Mouse (Mus musculus) stomach, postnatal 0 days (tissue): ENCODE data around the gene Pdzph1. TPM values are rescaled to one million over a fixed set of nuclear protein-coding genes. Genes with fewer than 3 reads are reported as not detected.

Experiments used
- ATAC-seq: fragments of 200-750 bp; cut with Nextera tagmentation; 2 replicates; pipeline ENCODE4 v1.8.0; 2017; ENCODE audit not compliant: low FRiP score, low TSS enrichment
- DNase-seq: peaks from one replicate; pipeline ENCODE4 v3.0.0-alpha.2; 2016; ENCODE audit warnings: low spot score
- H3K27ac ChIP-seq: fragments of 300-500 bp; sonication (generic); replicated peaks from 2 replicates; pipeline ENCODE4 v1.5.1; 2014; ENCODE audit warnings: mild to moderate bottlenecking, control low read depth
- H3K27me3 ChIP-seq: fragments of 300-500 bp; sonication (generic); 2 replicates; pipeline ENCODE4 v1.6.1; 2014; ENCODE audit warnings: low read length; ENCODE audit not compliant: control insufficient read depth, insufficient read depth
- H3K36me3 ChIP-seq: fragments of 300-500 bp; sonication (generic); 2 replicates; pipeline ENCODE4 v1.6.1; 2014; ENCODE audit warnings: low read length, mixed read lengths; ENCODE audit not compliant: control insufficient read depth, insufficient read depth
- H3K4me1 ChIP-seq: fragments of 300-500 bp; sonication (generic); replicated peaks from 2 replicates; pipeline ENCODE4 v1.6.1; 2014; ENCODE audit warnings: antibody characterized with exemption; ENCODE audit not compliant: control insufficient read depth, insufficient read depth
- H3K4me2 ChIP-seq: fragments of 300-500 bp; sonication (generic); replicated peaks from 2 replicates; pipeline ENCODE4 v1.6.1; 2014; ENCODE audit warnings: low read depth, mild to moderate bottlenecking, control low read depth, moderate library complexity
- H3K4me3 ChIP-seq: fragments of 300-500 bp; sonication (generic); 2 replicates; pipeline ENCODE4 v1.5.1; 2014; ENCODE audit warnings: low read depth, low read length, control low read depth
- H3K9ac ChIP-seq: fragments of 300-500 bp; sonication (generic); 2 replicates; pipeline ENCODE4 v1.6.1; 2014; ENCODE audit warnings: mild to moderate bottlenecking, low read length, control low read depth, mixed read lengths
- H3K9me3 ChIP-seq: fragments of 300-500 bp; sonication (generic); 2 replicates; pipeline ENCODE4 v1.6.1; 2016; ENCODE audit warnings: low read length; ENCODE audit not compliant: control insufficient read depth
- CTCF ChIP-seq: IDR thresholded peaks from 2 replicates; pipeline ENCODE4 v1.5.1; 2016; ENCODE audit warnings: antibody characterized with exemption, low read depth, mild to moderate bottlenecking, moderate library complexity
- EP300 ChIP-seq: optimal IDR thresholded peaks from 2 replicates; pipeline ENCODE3; 2016; ENCODE audit warnings: antibody characterized with exemption
- WGBS: fragments of 180-500 bp; shearing (Covaris S2); extraction: QIAGEN DNeasy Blood & Tissue Kit; methylation state at CpG from one replicate; pipeline ENCODE4 v1.1.7; 2014; 5-methylcytosine and 5-hydroxymethylcytosine counted together
- polyA plus RNA-seq: library from polyadenylated mRNA; unstranded; fragments of >200 nt; fragmentation: Nextera tagmentation; extraction: Ambion mirVana; gene quantifications from 2 replicates; pipeline ENCODE4 v1.2.1, GENCODE M21; 2015

The Pdzph1 gene
- polyA plus RNA-seq, 1 experiment from 2014 or later, result not detected

GRCm38 (mm10) chr17:58957055-58957454 lies 34.1 kb downstream of the Pdzph1 start:
- Histone ChIP-seq H3K4me2 (no peak overlapping the region), H3K4me3 (no peak overlapping the region), H3K27ac (no peak overlapping the region), H3K9ac (no peak overlapping the region), H3K4me1 (no peaks in the 10 kb centered on the region), H3K9me3 (no peaks in the 10 kb centered on the region), H3K36me3 (no peaks in the 10 kb centered on the region), H3K27me3 (no peaks in the 10 kb centered on the region)
- no peak for TF ChIP-seq EP300
- TF ChIP-seq CTCF, result no peak
- ATAC-seq (no peak), DNase-seq (no peak)
- WGBS, result 86% methylated on average over 1 of the region's 1 CpGs

DNA sequence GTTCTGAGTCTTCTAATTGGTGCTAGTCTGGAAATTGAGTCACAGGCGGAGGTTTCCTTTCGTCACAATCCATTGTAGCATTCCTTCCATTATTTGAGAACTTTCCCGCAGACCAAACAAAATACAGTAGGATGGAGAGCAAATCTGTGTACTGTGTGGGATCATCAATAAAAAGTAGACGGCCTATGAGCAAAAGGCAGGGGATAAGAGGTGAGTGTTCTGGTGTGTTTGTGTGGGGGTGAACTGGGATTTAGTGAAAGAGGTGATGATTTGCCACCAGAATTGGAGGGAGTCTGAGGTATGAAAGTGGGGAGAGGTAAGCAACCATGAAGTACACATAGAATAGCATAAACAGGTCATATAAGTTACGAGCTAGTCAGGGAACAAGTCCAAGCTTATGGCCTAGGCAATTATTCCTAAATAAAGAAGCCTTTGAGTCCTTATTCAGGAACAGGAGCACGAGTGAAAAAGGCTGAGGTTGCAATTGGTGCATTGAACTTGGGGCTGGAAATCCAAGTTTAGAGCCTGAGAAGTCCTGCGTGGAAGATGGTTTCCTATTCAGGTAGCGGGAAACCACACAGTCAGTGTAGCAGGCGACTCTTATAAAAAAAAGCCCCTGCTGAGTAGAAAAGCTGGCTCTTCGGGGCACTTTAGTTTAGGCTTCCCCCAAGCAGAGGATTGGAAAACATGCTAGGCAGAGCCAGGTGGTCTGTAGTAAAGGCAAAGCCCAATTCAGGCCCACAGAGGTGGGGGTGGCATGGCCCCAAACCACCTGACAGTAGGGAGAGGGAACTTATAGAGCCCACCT lies 48.0 kb downstream of the Pdzph1 start:
- H3K36me3 ChIP-seq, result no peaks in the 10 kb centered on the region
- no peak overlapping the region for H3K4me2 ChIP-seq
- H3K9ac ChIP-seq, result no peak overlapping the region
- no peak overlapping the region for H3K27ac ChIP-seq
- H3K9me3 ChIP-seq, result no peaks in the 10 kb centered on the region
- DNase-seq (no peak), ATAC-seq (no peak)
- no peak overlapping the region for H3K4me3 ChIP-seq
- TF ChIP-seq CTCF (no peak), EP300 (no peak)
- no peaks in the 10 kb centered on the region for H3K4me1 ChIP-seq
- 77% methylated on average over 10 of the region's 10 CpGs for WGBS
- no peaks in the 10 kb centered on the region for H3K27me3 ChIP-seq

GRCm38 (mm10) chr17:58938598-58938997 lies 52.6 kb downstream of the Pdzph1 start:
- TF ChIP-seq CTCF (no peak), EP300 (no peak)
- no peak overlapping the region for H3K9ac ChIP-seq
- no peak overlapping the region for H3K4me3 ChIP-seq
- H3K27ac ChIP-seq, result no peak overlapping the region
- no peaks in the 10 kb centered on the region for H3K36me3 ChIP-seq
- no peaks in the 10 kb centered on the region for H3K9me3 ChIP-seq
- ATAC-seq, result no peak
- no peak overlapping the region for H3K4me2 ChIP-seq
- no peak for DNase-seq
- no peaks in the 10 kb centered on the region for H3K4me1 ChIP-seq
- H3K27me3 ChIP-seq, result no peaks in the 10 kb centered on the region
- 92% methylated on average over 1 of the region's 1 CpGs for WGBS

DNA sequence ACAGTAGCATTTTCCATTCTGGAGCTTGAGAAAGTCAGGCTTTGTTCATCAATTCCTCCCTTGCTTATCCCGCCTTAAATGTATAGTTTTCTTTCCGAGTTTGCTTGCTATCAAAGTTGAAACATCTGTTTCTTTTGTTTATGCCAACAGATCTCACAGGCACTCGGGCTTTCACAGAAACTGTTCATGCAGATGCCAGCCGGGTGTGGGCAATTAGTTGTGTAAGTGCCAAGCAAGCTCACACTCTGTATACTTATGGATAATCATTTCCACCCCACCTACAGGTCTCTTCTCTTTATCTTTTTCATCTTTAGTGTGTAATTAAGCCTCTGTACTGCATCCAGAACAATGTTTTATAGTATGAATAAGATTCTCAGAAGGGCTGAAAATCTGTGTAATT lies 53.6 kb downstream of the Pdzph1 start:
- WGBS, result 27% methylated on average over 4 of the region's 4 CpGs
- H3K27ac ChIP-seq, result no peak overlapping the region

GRCm38 (mm10) chr17:58932983-58933280 lies 58.2 kb downstream of the Pdzph1 start:
- H3K9me3 ChIP-seq, result no peaks in the 10 kb centered on the region
- no peak overlapping the region for H3K4me3 ChIP-seq
- DNase-seq (no peak), ATAC-seq (no peak)
- no peaks in the 10 kb centered on the region for H3K36me3 ChIP-seq
- WGBS, result 71% methylated on average over 1 of the region's 1 CpGs
- H3K27me3 ChIP-seq, result no peaks in the 10 kb centered on the region
- no peak overlapping the region for H3K4me2 ChIP-seq
- H3K9ac ChIP-seq, result no peak overlapping the region
- no peaks in the 10 kb centered on the region for H3K4me1 ChIP-seq
- H3K27ac ChIP-seq, result no peak overlapping the region
- TF ChIP-seq CTCF, result no peak
- no peak for TF ChIP-seq EP300

More for the DNA sequence above, 53.6 kb downstream of the Pdzph1 start:
- H3K9me3 ChIP-seq, result no peaks in the 10 kb centered on the region
- H3K9ac ChIP-seq, result no peak overlapping the region
- H3K4me1 ChIP-seq, result no peaks in the 10 kb centered on the region
- no peaks in the 10 kb centered on the region for H3K36me3 ChIP-seq
- no peak overlapping the region for H3K4me2 ChIP-seq
- ATAC-seq (no peak), DNase-seq (no peak)
- TF ChIP-seq EP300, result no peak
- TF ChIP-seq CTCF, result no peak
- H3K27me3 ChIP-seq, result no peaks in the 10 kb centered on the region
- H3K4me3 ChIP-seq, result no peak overlapping the region

GRCm38 (mm10) chr17:58932279-58932982 lies 58.7 kb downstream of the Pdzph1 start:
- TF ChIP-seq CTCF, result no peak
- TF ChIP-seq EP300, result no peak
- Histone ChIP-seq H3K4me1 (no peaks in the 10 kb centered on the region), H3K27me3 (no peaks in the 10 kb centered on the region), H3K9ac (no peak overlapping the region), H3K36me3 (no peaks in the 10 kb centered on the region), H3K27ac (no peak overlapping the region), H3K9me3 (no peaks in the 10 kb centered on the region), H3K4me2 (no peak overlapping the region), H3K4me3 (no peak overlapping the region)
- ATAC-seq, result no peak
- 25% methylated on average over 2 of the region's 2 CpGs for WGBS
- DNase-seq, result no peak
